Mouse (Mus musculus) left cerebral cortex, adult 2 months (tissue): ENCODE results near the gene Lrrn2. TPM values are rescaled to one million over a fixed set of nuclear protein-coding genes. Genes with fewer than 3 reads are reported as not detected.
A peak's percentile ranks its signal among the peaks of the same experiment; 100 is the strongest.
"Not testable (repeated sequence)": the region's sequence is repeated elsewhere in the genome, so short reads cannot be mapped to it uniquely, and the experiment has no call there.

ENCODE experiments used
- DNase-seq, 2 experiments: peaks; one replicate each; pipeline ENCODE4 v3.0.0; 2021 to 2022; ENCODE audit warnings: low spot score in 2 of 2, mixed read lengths in 1 of 2; ENCODE audit errors: extremely low spot score in 1 of 2
- H3K27ac ChIP-seq: fragments of 200-600 bp; 2 replicates; pipeline ENCODE4 v1.8.1; 2022
- H3K4me3 ChIP-seq: fragments of 200-600 bp; 2 replicates; pipeline ENCODE4 v1.8.1; 2022
- CTCF ChIP-seq: fragments of 200-600 bp; IDR thresholded peaks from 2 replicates; pipeline ENCODE4 v1.8.1; 2022; ENCODE audit warnings: antibody characterized with exemption, mild to moderate bottlenecking, moderate library complexity
- intact Hi-C: fragments of 180-260 bp; cut with DNase I; formaldehyde crosslinking; loops from one replicate; pipeline ENCODE4 v1.15.1; 2025
- total RNA-seq, 2 experiments: library from RNA; stranded (reverse); gene quantifications; 2 replicates each; pipeline ENCODE4 v1.2.3; 2021

Gene Lrrn2
- total RNA-seq, 2 experiments from 2014 or later = 91.8 to 99.9 TPM

DNA sequence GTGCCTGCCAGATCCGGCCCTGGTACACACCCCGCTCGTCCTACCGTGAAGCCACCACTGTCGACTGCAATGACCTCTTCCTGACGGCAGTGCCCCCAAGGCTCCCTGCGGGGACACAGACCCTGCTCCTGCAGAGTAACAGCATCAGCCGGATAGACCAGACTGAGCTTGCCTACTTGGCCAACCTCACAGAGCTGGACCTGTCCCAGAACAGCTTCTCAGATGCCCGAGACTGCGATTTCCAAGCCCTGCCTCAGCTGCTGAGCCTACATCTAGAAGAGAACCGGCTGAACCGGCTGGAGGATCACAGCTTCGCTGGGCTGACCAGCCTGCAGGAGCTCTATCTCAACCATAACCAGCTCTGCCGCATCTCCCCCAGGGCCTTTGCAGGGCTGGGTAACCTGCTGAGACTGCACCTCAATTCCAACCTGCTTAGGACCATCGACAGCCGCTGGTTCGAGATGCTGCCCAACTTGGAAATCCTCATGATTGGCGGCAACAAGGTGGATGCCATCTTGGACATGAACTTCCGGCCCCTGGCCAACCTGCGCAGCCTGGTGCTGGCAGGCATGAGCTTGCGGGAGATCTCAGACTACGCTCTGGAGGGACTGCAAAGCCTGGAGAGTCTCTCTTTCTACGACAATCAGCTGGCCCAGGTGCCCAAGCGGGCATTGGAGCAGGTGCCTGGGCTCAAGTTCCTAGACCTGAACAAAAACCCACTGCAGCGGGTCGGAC lies 57.4 kb downstream of the Lrrn2 start:
- DNase-seq = no peak
- intact Hi-C loops = loop anchor here (5.0 kb wide), 1 partner anchor 55 kb away; the partner anchor contains the start of gene Lrrn2
- TF ChIP-seq CTCF = no peak
- no peak overlapping the region for H3K4me3 ChIP-seq
- H3K27ac ChIP-seq = no peak overlapping the region

DNA sequence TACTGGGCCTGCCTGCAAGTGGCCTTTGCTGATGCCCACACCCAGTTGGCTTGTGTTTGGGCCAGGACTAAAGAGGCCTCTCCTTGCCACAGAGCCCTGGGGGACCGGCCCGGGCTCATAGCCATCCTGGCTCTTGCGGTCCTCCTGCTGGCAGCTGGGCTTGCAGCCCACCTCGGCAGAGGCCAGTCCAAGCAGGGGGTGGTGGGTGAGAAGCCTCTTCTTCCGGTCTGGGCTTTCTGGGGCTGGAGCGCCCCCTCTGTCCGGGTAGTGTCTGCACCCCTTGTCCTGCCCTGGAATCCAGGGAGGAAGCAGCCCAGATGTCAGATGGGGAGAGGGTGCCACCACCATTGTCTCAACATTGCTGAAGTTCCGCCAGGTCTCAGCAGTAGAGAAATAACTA lies 58.9 kb downstream of the Lrrn2 start:
- Histone ChIP-seq H3K27ac (no peak overlapping the region), H3K4me3 (no peak overlapping the region)
- intact Hi-C loops = loop anchor here (5.0 kb wide), 1 partner anchor 57 kb away; the partner anchor contains the start of gene Lrrn2
- peak in 1 of 2 experiments; percentile 39 for DNase-seq
- peak; percentile 33 for TF ChIP-seq CTCF

GRCm38 (mm10) chr1:132945826-132946225 lies 65.8 kb downstream of the Lrrn2 start:
- no peak for DNase-seq
- no peak for TF ChIP-seq CTCF
- H3K4me3 ChIP-seq = no peak overlapping the region
- H3K27ac ChIP-seq = no peak overlapping the region
- intact Hi-C loops = no loop called here

GRCm38 (mm10) chr1:132947811-132948210 lies 67.7 kb downstream of the Lrrn2 start:
- TF ChIP-seq CTCF = no peak
- DNase-seq = no peak
- Histone ChIP-seq H3K4me3 (no peak overlapping the region), H3K27ac (no peak overlapping the region)
- intact Hi-C loops = no loop called here

DNA sequence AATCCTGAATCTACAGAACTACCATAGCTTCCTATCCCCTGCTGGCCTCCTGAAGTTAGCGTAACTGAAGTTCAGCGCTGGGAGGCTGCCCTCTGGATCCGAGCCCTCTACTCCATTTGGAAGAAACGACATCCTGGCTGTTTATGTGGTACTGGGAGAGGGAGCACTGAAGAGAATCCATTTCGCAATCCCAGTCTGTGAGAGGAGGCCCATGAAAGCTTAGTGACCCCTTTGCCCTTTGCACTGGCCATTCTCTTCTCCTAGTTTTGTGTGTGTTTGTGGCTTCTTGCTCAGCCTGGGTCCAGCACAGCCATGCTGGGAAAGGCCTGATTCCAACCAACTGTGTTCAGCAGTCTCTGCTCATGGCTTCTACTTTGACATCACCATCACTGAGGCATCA lies 76.7 kb downstream of the Lrrn2 start:
- Histone ChIP-seq H3K4me3 (no peak overlapping the region), H3K27ac (no peak overlapping the region)
- no peak for TF ChIP-seq CTCF
- intact Hi-C loops = no loop called here
- no peak for DNase-seq

DNA sequence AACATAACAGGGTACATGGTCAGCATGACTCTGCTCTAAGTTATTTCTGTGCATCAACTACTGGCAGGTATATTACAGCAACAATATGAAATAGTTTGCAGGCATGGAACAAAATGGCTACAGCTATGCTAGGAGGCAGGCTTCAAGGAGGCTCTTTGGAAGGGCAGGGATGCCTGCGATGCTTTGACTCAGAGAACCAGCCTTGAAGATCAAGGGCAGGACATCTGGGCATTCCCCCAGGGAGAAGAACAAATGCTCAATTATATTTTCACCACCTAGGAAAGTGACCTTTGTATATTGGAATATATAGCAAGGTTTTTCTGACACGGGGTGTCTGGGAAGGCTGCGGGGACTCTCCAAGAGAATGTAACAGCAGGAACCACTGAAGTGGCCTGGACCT lies 81.7 kb downstream of the Lrrn2 start:
- no peak overlapping the region for H3K4me3 ChIP-seq
- no peak for TF ChIP-seq CTCF
- no peak overlapping the region for H3K27ac ChIP-seq
- no peak for DNase-seq
- intact Hi-C loops = no loop called here

DNA sequence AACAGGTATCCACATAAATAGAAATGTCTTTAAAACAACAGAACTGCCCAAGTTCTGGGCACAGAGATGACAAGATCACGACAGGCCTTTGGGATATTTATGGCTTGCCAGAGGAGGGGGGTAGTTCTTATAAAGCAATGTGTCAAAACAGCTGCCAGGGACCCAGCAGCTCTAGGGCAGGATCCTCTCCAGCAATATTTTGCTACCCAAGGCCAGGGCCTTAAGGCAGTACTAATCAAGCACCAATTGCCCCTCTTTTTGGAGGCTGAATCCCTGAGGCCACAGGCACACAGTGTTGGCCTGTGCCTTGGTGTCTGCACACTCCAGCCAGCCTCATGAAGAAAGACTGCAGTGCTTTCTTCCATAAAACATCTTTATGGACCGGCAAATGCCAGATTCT lies 84.0 kb downstream of the Lrrn2 start:
- no peak overlapping the region for H3K27ac ChIP-seq
- DNase-seq = no peak
- no peak overlapping the region for H3K4me3 ChIP-seq
- TF ChIP-seq CTCF = no peak
- intact Hi-C loops = no loop called here

- TF ChIP-seq CTCF = no peak
- no peak for DNase-seq
- H3K27ac ChIP-seq = no peak overlapping the region
- no peak overlapping the region for H3K4me3 ChIP-seq
- intact Hi-C loops = no loop called here
Observed at GRCm38 (mm10) chr1:132964691-132965090, 84.6 kb downstream of the Lrrn2 start.

DNA sequence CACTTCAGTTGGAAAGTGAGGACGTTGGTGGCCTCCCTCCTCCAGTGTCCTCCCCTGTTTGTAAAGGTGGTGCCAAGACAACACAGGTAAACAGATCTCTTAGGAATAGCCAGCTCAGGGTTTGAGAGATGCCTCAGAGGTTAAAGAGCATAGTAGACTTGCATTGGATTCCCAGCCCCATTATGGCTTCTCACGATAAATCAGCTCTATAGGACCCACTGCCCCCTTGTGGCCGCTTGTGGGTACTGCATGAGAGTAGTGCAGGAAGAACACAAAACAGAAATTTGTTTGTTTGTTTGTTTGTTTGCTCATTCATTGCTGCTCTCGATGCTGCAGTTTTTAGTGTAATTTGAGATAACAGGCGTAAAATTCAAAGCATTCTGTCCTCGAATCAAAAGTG lies 88.6 kb downstream of the Lrrn2 start:
- peak in 1 of 2 experiments; percentile 60 for DNase-seq
- H3K27ac ChIP-seq = no peak overlapping the region
- TF ChIP-seq CTCF = peak; percentile 87
- intact Hi-C loops = loop anchor here (2.0 kb wide), 1 partner anchor 210 kb away; no protein-coding TSS in a partner anchor
- H3K4me3 ChIP-seq = no peak overlapping the region

- no peak for TF ChIP-seq CTCF
- Histone ChIP-seq H3K27ac (no peak overlapping the region), H3K4me3 (no peak overlapping the region)
- no peak for DNase-seq
- intact Hi-C loops = no loop called here
Observed at GRCm38 (mm10) chr1:132977402-132977801, 97.3 kb downstream of the Lrrn2 start.

- no peak for DNase-seq
- H3K4me3 ChIP-seq = no peak overlapping the region
- TF ChIP-seq CTCF = no peak
- intact Hi-C loops = loop anchor here (10.0 kb wide), 1 partner anchor 356 kb away; no protein-coding TSS in a partner anchor
- H3K27ac ChIP-seq = no peak overlapping the region
Observed at GRCm38 (mm10) chr1:132981232-132981631, 101.2 kb downstream of the Lrrn2 start.

DNA sequence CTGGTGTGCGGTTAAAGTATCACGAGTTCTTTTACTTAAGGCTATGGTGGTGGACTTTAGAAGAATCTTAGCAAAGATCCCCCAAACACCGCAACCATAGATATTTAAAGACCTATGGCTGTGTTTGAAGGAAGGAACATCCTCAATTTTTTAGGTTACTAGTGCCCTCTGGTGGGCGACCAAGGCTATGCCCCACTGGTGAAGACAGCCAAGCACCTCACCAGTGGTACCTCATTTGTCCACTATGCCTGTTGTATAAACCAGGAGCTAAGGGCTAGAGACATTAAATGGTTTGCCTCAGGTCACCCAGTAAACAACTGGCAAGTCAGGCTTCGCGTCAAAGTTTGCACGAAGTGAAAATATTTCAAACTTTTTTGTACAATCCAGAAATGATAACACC lies 102.7 kb downstream of the Lrrn2 start:
- intact Hi-C loops = loop anchor here (1.0 to 10.0 kb wide), 2 partner anchors 224 to 358 kb away; no protein-coding TSS in a partner anchor

GRCm38 (mm10) chr1:132988556-132989459 lies 108.7 kb downstream of the Lrrn2 start:
- H3K27ac ChIP-seq, DNase-seq, H3K4me3 ChIP-seq: not testable (repeated sequence)
- intact Hi-C loops = loop anchor here (10.0 kb wide), 1 partner anchor 364 kb away; no protein-coding TSS in a partner anchor

More for the DNA sequence above, 102.7 kb downstream of the Lrrn2 start:
- no peak overlapping the region for H3K27ac ChIP-seq
- H3K4me3 ChIP-seq = no peak overlapping the region
- peak; percentile 70 to 74 for DNase-seq
- TF ChIP-seq CTCF = peak; percentile 89
